Mouse (Mus musculus): ENCODE data around the gene Krt76.

Gene Krt76

DNA sequence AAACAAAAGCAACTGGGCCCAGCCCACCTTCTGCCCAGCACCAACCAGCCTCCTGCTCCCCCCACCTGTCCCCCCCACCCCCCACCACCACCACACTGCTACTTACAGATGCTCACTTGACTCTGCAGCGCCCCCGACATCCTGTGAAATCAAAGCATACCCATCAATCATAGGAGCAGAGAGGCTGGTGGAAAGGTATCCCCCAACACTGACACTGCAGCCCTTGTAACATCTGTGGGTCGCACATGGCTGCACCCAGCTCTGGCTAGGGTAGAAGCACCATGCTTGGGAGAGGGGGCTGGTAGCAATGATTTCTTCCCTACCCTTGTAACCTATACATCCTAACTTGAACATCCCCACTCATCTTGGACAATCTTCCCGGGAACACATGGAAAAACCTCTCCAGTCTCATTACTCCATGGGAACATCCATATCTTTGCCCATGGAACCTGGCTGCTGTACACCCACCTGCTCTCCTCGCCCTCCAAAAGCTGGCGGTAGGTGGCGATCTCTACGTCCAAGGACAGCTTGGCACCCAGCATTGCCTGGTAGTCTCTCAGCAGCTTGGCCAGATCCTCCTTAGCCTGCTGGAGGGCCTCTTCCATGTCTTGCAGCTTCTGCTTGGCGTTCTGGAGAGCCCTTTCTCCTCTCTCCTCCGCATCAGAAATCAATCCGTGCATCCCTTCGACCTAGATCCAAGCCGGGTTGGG is 32.1 kb downstream of the Krt76 start:
- DNase-seq (ENCODE audit: low spot score): no peak

GRCm38 (mm10) chr15:101859735-101860170 is 33.0 kb downstream of the Krt76 start:
- peak; percentile 13 for DNase-seq (ENCODE audit: low spot score)

- DNase-seq (ENCODE audit: low spot score): no peak
These were observed 33.9 kb downstream of the Krt76 start for GRCm38 (mm10) chr15:101858673-101859425.

DNA sequence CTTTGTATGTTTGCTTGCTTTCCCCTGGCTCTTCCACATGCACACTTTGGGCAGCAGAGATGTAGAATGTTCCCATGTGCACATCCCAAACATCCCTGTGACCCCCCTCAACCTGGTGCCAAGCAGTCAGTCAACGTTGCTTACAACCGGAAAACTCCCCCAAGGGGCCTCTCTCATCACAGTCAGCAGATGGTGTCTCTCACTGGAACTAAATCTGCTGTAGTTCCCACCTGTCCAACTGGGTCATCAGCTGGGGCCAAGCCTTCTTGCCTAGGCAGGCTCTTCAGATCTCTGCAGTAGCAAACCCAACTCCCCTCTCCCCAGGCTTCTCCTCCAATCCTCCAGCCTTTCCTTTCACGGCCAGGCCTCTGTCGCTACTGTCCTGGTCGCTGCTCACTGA is 36.0 kb downstream of the Krt76 start:
- DNase-seq (ENCODE audit: low spot score): no peak

GRCm38 (mm10) chr15:101855732-101856131 is 37.0 kb downstream of the Krt76 start:
- DNase-seq (ENCODE audit: low spot score): no peak

- DNase-seq (ENCODE audit: low spot score): no peak
These were observed 38.4 kb downstream of the Krt76 start for GRCm38 (mm10) chr15:101854294-101854693.

- no peak for DNase-seq (ENCODE audit: low spot score)
These were observed 40.1 kb downstream of the Krt76 start for GRCm38 (mm10) chr15:101852571-101852970.

- DNase-seq (ENCODE audit: low spot score): no peak
These were observed 42.0 kb downstream of the Krt76 start, which contains the start of gene Krt1 for GRCm38 (mm10) chr15:101850694-101851093. Krt1 (minus strand) TSS chr15:101850794.

DNA sequence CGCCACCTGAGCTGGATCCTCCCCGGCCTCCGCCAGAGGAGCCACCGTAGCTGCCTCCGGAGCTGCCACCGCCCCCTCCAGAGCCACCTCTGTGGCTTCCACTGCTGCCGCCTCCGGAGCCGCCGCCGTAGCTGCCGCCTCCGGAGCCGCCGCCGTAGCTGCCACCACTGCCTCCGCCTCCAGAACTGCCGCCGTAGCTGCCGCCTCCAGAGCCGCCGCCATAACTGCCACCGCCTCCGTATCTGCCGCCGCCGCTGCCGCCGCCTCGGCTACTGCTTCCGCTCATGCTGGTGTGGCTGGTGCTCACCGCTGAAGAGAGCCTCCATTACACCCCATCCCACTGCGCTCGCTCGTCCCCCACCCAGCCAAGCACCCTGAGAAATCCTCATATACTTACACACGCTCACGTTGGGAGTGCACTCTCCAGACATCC is 46.7 kb downstream of the Krt76 start:
- peak; percentile 23 for DNase-seq (ENCODE audit: low spot score)

DNA sequence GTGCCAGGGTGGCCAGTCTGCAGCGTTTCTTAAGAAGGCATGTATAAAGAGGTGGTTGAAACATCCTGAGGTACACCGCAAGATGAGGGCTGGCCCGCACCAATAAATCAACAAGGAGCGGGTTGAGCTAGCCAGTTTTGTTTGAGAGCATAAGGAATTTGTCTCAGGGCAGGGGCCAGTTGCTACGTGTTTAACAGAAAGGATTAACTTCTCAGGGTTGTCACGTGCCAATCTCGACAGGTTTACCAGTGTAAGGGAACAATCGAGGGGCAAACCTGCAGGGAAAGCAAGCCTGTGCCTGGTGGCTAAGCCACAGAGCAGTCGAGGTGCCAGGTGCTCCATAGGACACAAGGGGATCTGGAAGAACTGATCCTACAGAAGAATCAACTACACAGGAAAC is 49.5 kb downstream of the Krt76 start:
- no peak for DNase-seq (ENCODE audit: low spot score)

GRCm38 (mm10) chr15:101834784-101835328 is 57.9 kb downstream of the Krt76 start:
- DNase-seq (ENCODE audit: low spot score): no peak
